Comparison of ENCODE assay signal across 30 mouse cellular contexts in genomic region chr6:143023691-143024090, GRCm38 (mm10).
"Had no signal": no experiment of that assay in that cellular context is flagged by ENCODE, and none has a peak within 500 bp of the region (broad histone marks: within the 10 kb centered on the region; RNA-seq: fewer than 3 reads in every experiment).

No protein-coding gene starts in this region.

- H3K4me1 ChIP-seq: heart, embryonic 15.5 days; hindbrain, embryonic 10.5 days; hindbrain, embryonic 12.5 days; hindbrain, embryonic 13.5 days; hindbrain, embryonic 15.5 days; intestine, embryonic 15.5 days had no signal

- H3K9me3 ChIP-seq: heart, embryonic 12.5 days; heart, embryonic 13.5 days; heart, embryonic 15.5 days; hindbrain, embryonic 10.5 days; hindbrain, embryonic 12.5 days; hindbrain, embryonic 13.5 days; hindbrain, embryonic 15.5 days; intestine, embryonic 15.5 days; kidney, embryonic 15.5 days had no signal

- H3K27me3 ChIP-seq: heart, embryonic 12.5 days; heart, embryonic 13.5 days; heart, embryonic 15.5 days; hindbrain, embryonic 12.5 days; hindbrain, embryonic 13.5 days; hindbrain, embryonic 15.5 days; intestine, embryonic 15.5 days; kidney, embryonic 15.5 days had no signal

- H3K27ac ChIP-seq: heart, embryonic 13.5 days; heart, embryonic 15.5 days; hindbrain, embryonic 10.5 days; hindbrain, embryonic 12.5 days; hindbrain, embryonic 13.5 days; hindbrain, embryonic 14.5 days; hindbrain, embryonic 15.5 days; hindbrain, postnatal 0 days; intestine, embryonic 15.5 days; kidney, embryonic 15.5 days; kidney, postnatal 0 days; layer of hippocampus, adult 2 months; left cerebral cortex, adult 2 months had no signal

- H3K4me3 ChIP-seq: heart, embryonic 12.5 days; heart, embryonic 13.5 days; heart, embryonic 15.5 days; hindbrain, embryonic 10.5 days; hindbrain, embryonic 12.5 days; hindbrain, embryonic 13.5 days; hindbrain, embryonic 15.5 days; intestine, embryonic 15.5 days; kidney, embryonic 15.5 days; layer of hippocampus, adult 2 months; left cerebral cortex, adult 2 months had no signal

- DNase-seq: heart, postnatal 10 days; heart, postnatal 14 days; heart, postnatal 36 days; heart, postnatal 4 days; kidney, adult 11 months; kidney, adult 18-20 months; kidney, adult 2 months; kidney, adult 8-10 months; kidney, adult 9 months; kidney, postnatal 10 days; kidney, postnatal 14 days; kidney, postnatal 25 days; kidney, postnatal 36 days; kidney, postnatal 4 days; layer of hippocampus, adult 9-11 months; layer of hippocampus, postnatal 36 days had no signal

- H3K36me3 ChIP-seq: heart, embryonic 15.5 days had no signal
